Mouse (Mus musculus) forebrain, embryonic 14.5 days (tissue): ENCODE measurements around the gene Ankrd27. TPM values are rescaled to one million over a fixed set of nuclear protein-coding genes. Genes with fewer than 3 reads are reported as not detected.

Source experiments
- ATAC-seq: fragments of 200-750 bp; cut with Nextera tagmentation; 2 replicates; pipeline ENCODE4 v1.8.0; 2017; ENCODE audit warnings: mild to moderate bottlenecking, moderate library complexity
- DNase-seq: peaks from one replicate; pipeline ENCODE4 v3.0.0-alpha.2; 2015; ENCODE audit warnings: low spot score
- H3K27ac ChIP-seq: fragments of 300-500 bp; sonication (generic); 2 replicates; pipeline ENCODE4 v1.5.1; 2014; ENCODE audit warnings: low read depth, mild to moderate bottlenecking, control low read depth, low read length, moderate library complexity
- H3K27me3 ChIP-seq: fragments of 300-500 bp; sonication (generic); replicated peaks from 2 replicates; pipeline ENCODE4 v1.6.1; 2014; ENCODE audit warnings: low read length, control low read depth, mixed read lengths; ENCODE audit not compliant: control insufficient read depth, insufficient read depth
- H3K36me3 ChIP-seq: fragments of 300-500 bp; sonication (generic); 2 replicates; pipeline ENCODE4 v1.6.1; 2014; ENCODE audit warnings: low read length, control low read depth; ENCODE audit not compliant: control insufficient read depth, insufficient read depth
- H3K4me1 ChIP-seq: fragments of 300-500 bp; sonication (generic); 2 replicates; pipeline ENCODE4 v1.6.1; 2014; ENCODE audit warnings: antibody characterized with exemption, low read length, control low read depth; ENCODE audit not compliant: control insufficient read depth, insufficient read depth
- H3K4me2 ChIP-seq: fragments of 300-500 bp; sonication (generic); 2 replicates; pipeline ENCODE4 v1.6.1; 2014; ENCODE audit warnings: mild to moderate bottlenecking, control low read depth, low read length
- H3K4me3 ChIP-seq: fragments of 300-500 bp; sonication (generic); 2 replicates; pipeline ENCODE4 v1.5.1; 2014; ENCODE audit warnings: low read depth, low read length, control low read depth
- H3K9ac ChIP-seq: fragments of 300-500 bp; sonication (generic); 2 replicates; pipeline ENCODE4 v1.6.1; 2014; ENCODE audit warnings: mild to moderate bottlenecking, low read length, control low read depth, moderate library complexity
- H3K9me3 ChIP-seq: fragments of 300-500 bp; sonication (generic); replicated peaks from 2 replicates; pipeline ENCODE4 v1.6.1; 2016; ENCODE audit warnings: low read length, control low read depth, mixed read lengths; ENCODE audit not compliant: control insufficient read depth
- WGBS: fragments of 180-500 bp; shearing (Covaris S2); extraction: QIAGEN DNeasy Blood & Tissue Kit; methylation state at CpG from one replicate; pipeline ENCODE4 v1.1.7; 2014; 5-methylcytosine and 5-hydroxymethylcytosine counted together
- polyA plus RNA-seq: library from polyadenylated mRNA; unstranded; fragments of >200 nt; fragmentation: Nextera tagmentation; extraction: Ambion mirVana; gene quantifications from 2 replicates; pipeline ENCODE4 v1.2.1, GENCODE M21; 2014

Ankrd27 gene
- polyA plus RNA-seq, 1 experiment from 2014 or later: 21.8 TPM

DNA sequence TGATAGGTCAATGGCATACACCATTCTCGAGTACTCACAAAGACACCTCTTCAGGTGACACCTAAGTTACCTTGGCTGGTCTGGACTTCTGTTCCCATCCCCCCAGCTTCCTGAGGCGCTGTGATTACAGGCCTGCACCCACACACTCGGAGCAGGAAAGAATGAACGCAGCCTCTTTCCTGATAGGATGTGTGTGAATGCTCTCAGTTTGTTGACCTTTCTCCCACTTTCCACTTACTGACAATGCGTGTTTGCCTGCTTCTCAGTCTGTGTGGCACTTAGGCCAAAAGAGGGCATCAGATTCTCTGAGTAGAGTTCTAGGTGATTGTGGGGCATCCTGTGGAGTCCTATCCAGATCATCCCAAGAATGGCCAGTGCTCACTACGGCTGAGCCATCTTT is 54.0 kb downstream of the Ankrd27 start:
- Histone ChIP-seq H3K9me3 (no peaks in the 10 kb centered on the region), H3K36me3 (peaks cover 86% of the 10 kb centered on the region), H3K4me2 (no peak overlapping the region), H3K9ac (no peak overlapping the region), H3K27me3 (no peaks in the 10 kb centered on the region), H3K27ac (no peak overlapping the region), H3K4me1 (no peaks in the 10 kb centered on the region), H3K4me3 (no peak overlapping the region)
- WGBS: 86% methylated on average over 6 of the region's 6 CpGs
- ATAC-seq (no peak), DNase-seq (no peak)

DNA sequence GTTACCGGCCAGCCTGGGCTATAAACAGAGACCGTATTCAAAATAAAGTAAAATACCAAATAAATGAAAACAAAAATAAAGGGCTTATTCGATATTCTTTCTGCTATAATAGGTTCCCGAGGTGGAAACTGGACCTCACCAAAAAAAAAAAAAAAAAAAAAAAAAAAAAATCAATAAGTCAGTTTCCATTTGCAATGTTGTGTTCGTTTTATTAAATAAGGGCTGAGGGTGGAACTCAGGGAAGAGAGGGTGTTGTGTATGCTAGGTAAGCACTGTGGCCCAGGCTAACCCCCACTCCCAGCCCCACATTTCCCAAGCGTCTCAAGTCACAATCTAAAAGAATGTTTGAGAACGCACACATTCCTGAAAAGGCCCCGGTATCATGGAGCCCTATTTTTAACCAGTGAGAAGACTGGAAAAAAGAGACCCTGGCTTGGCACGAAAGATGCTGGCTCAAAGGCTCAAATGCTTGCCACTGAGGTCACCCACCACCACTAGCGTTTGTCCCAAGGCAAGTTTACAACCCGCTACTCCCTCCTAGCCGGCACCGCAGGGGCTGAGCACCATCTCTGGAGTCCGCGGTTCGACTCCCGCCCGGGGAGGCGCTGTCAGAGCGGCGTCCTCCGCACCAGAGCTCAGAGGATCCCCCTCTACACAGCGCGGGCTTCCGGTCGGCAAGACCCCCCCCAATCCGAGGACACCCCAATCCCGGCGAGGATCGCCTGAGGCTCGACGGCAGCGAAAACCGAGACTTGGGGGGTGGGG is 60.5 kb downstream of the Ankrd27 start:
- Histone ChIP-seq H3K4me1 (peaks cover 4% of the 10 kb centered on the region; the same call in 1 of the 2 replicates), H3K27ac (peak overlapping the region; percentile 60; the same call in 1 of the 2 replicates), H3K4me2 (peak overlapping the region; percentile 77), H3K9ac (peak overlapping the region; percentile 86), H3K36me3 (peaks cover 42% of the 10 kb centered on the region), H3K9me3 (no peaks in the 10 kb centered on the region), H3K27me3 (no peaks in the 10 kb centered on the region), H3K4me3 (peak overlapping the region; percentile 82)
- ATAC-seq: peak; percentile 61
- WGBS: 11% methylated on average over 34 of the region's 34 CpGs
- DNase-seq: no peak

DNA sequence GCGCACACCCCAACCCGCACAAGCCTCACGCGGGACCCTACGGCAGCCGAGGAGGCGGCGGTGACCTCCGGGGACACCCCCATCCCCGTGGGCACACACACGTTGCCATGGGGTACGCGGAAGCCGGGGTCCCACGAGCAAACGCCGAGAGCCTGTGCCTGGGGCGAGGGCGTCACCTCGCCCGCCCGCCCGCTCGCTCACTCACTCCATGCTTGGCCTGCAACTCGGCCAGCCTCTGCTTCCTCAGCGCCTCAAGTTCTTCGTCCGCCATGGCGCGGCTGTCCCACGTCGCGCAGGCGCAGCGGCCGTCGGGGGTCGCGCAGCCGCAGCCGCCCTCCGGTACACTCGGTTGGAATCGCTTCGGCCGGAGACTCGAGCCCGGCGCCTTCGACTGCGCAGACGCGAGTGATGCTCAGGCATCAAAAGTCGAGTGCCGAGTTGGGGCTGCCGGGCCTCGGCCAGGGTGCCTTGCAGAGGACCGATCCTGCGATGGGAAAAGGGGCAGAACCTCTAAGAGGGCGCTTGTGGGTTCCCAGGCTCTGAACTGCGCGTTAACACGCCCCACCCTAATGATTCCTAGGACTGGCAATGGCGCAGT is 61.2 kb downstream of the Ankrd27 start, which contains the start of gene Pdcd5:
Gene Pdcd5 (minus strand): TSS at position 421 of the 598 bp plus-strand sequence.
- H3K27ac ChIP-seq: peak within 1 kb of the TSS; percentile 60; the same call in 1 of the 2 replicates
- peaks cover 36% of the 10 kb centered on the region for H3K36me3 ChIP-seq
- peak within 1 kb of the TSS; percentile 77 for H3K4me2 ChIP-seq
- H3K9me3 ChIP-seq: no peaks in the 10 kb centered on the region
- peak; percentile 98 for DNase-seq
- H3K4me3 ChIP-seq: peak within 1 kb of the TSS; percentile 82
- under 1% methylated on average over 46 of the region's 64 CpGs for WGBS
- peaks cover 4% of the 10 kb centered on the region; the same call in 1 of the 2 replicates for H3K4me1 ChIP-seq
- H3K27me3 ChIP-seq: no peaks in the 10 kb centered on the region
- peak; percentile 95 for ATAC-seq
- peak within 1 kb of the TSS; percentile 86 for H3K9ac ChIP-seq

DNA sequence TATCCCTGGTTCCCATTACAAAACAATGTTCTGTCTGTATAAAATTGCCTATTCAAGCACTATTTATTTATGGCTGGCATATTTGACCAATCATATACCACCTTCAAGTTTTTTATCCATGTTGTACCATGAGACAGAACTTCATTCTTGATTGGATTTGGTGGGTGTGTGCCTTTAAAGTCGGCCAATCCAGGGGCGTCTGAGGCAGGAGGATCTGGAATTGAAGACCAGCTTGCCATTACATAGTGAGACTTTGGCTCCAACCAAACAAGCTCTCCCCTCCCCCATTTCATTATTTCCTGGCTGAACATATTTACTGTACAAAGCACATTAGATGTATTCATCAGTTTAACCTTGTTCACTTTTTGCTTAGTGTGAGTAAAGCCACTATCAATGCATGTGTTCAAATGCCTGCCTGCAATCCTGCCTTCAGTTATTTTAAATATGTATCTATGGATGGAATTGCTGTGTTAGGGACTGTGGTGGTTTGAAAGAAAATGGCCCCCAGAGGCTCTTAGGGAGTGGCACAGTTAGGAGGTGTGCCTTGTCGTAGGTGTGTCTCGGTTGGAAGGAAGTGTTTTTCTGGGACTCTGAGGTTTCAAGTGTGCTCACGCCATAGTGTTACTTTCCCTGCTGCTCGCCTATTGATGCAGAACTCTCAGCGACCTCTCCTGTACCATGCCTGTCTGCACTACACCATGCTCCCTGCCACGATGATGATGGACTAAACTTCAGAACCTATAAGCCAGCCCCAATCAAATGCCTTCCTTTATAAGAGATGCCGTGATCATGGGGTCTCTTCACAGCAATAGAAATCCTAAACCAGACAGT is 62.4 kb downstream of the Ankrd27 start:
- H3K27ac ChIP-seq: no peak overlapping the region
- H3K4me3 ChIP-seq: no peak overlapping the region
- H3K4me1 ChIP-seq: peaks cover 4% of the 10 kb centered on the region; the same call in 1 of the 2 replicates
- WGBS: 70% methylated on average over 9 of the region's 9 CpGs
- no peak for DNase-seq
- no peak overlapping the region for H3K9ac ChIP-seq
- no peaks in the 10 kb centered on the region for H3K27me3 ChIP-seq
- no peaks in the 10 kb centered on the region for H3K9me3 ChIP-seq
- H3K4me2 ChIP-seq: no peak overlapping the region
- peaks cover 24% of the 10 kb centered on the region for H3K36me3 ChIP-seq
- no peak for ATAC-seq

DNA sequence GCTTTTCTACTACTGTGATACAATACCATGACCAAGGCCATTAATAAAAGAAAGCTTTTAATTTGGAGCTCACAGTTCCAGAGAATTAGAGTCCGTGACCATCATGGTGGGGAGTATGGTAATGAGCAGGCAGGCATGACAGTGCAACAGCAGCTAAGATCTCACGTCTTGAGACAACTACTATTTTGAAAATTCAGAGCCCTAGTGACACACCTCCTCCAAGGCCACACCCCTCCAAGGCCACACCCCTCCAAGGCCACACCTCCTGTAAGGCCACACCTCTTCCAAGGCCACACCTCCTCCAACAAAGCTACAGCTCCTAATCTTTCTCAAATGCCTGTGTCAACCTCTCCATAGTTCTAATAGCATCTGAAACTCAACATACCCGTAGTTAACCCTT is 63.0 kb downstream of the Ankrd27 start:
- no peak overlapping the region for H3K4me3 ChIP-seq
- ATAC-seq: no peak
- H3K27me3 ChIP-seq: no peaks in the 10 kb centered on the region
- no peak overlapping the region for H3K4me2 ChIP-seq
- DNase-seq: no peak
- no peak overlapping the region for H3K9ac ChIP-seq
- no peaks in the 10 kb centered on the region for H3K9me3 ChIP-seq
- H3K27ac ChIP-seq: no peak overlapping the region
- H3K36me3 ChIP-seq: peaks cover 18% of the 10 kb centered on the region
- 44% methylated on average over 3 of the region's 3 CpGs for WGBS
- H3K4me1 ChIP-seq: peaks cover 4% of the 10 kb centered on the region; the same call in 1 of the 2 replicates

DNA sequence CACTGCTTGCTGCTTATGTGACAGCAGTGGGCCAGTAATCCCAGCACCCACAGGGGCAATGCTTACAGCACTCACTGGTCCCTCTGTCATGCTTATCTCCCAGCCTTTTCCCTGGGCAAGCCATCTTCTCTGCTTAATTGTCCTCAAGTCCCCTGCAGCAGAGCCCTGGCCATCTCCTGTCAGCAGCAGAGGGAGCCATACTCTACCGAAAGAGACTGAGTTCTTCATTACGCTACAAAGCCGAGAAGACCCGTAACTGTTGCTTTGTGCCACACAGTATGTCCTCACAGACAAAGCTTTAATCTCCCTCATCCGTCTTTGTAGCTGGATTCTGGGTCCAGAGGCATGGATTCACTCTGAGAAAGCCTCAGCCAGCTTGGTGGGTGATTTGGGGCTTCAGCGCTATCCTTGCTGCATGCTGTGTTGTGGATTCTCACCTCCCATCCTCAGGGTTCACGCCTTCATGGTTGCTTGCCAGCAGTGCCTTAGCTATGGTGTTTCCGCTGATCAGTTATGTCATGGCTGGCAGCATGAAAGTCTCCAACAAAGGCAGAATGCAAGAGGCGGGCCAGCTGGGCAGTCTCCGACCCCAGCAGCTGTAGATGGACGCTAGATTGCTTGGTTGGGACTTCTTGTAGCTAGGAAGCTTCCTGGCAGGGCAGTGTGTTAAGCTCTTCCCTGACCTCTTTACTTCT is 64.8 kb downstream of the Ankrd27 start:
- no peak overlapping the region for H3K9ac ChIP-seq

DNA sequence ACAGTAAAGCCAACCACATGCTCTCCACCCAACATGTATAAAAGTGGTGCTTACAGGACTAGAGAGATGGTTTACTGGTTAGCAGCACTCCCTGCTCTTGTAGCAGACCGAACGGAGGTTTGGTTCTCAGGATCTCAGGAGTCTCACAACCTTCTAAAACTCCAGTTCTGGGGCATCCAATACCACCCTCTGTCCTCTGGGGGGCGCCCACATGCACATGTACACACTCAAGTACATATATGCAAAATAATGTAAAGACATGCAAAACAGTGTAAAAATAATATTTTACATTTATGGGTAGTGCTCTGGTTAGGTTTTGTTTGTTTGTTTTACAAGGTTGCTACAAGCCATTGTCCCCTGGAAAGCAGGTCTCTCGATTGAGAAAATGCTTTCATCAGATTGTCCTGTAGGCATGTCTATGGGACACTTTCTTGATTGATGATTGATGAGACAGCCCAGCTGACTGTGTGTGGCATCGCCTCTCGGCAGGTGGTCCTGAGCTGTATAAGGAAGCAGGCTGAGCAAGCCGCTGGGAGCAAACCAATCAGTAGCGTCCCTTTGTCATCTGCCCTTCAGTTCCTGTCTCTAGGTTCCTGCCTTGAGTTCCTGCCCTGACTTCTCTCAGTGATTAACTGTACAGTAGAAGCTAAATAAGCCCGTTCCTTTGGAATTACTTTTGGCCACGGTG is 65.7 kb downstream of the Ankrd27 start:
- no peaks in the 10 kb centered on the region for H3K36me3 ChIP-seq
- WGBS: 84% methylated on average over 10 of the region's 10 CpGs
- no peak for ATAC-seq

More for the DNA sequence above, 64.8 kb downstream of the Ankrd27 start:
- Histone ChIP-seq H3K4me3 (no peak overlapping the region), H3K36me3 (no peaks in the 10 kb centered on the region), H3K4me2 (no peak overlapping the region), H3K4me1 (peaks cover 4% of the 10 kb centered on the region; the same call in 1 of the 2 replicates), H3K27ac (no peak overlapping the region), H3K9me3 (no peaks in the 10 kb centered on the region), H3K27me3 (no peaks in the 10 kb centered on the region)
- ATAC-seq (no peak), DNase-seq (peak; percentile 54)
- WGBS: 70% methylated on average over 11 of the region's 11 CpGs

DNA sequence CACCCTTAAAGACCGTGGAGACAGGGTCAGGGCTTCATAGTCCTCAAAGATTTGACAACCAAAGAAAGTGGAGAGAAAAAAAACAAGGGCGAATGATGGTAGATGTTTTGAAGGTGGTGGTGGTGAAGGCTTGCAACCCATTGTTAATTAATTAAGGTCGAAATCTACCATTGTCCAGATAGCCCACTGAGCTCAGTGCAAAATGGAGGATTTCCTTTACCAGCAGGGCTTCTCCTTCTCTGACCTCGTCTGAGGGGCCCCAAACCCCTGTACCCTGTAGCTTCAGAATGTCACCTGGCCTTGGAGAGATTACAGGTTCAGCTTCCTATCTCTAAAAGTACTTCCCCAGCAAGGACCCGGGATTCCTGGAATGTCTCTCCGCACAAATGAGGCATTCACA is 71.8 kb downstream of the Ankrd27 start:
- DNase-seq (no peak), ATAC-seq (no peak)
- Histone ChIP-seq H3K4me2 (no peak overlapping the region), H3K27ac (no peak overlapping the region), H3K9me3 (0 out of 2 replicates have a peak, but pooled peaks cover 2% of the 10 kb centered on the region), H3K4me3 (no peak overlapping the region), H3K36me3 (no peaks in the 10 kb centered on the region), H3K27me3 (no peaks in the 10 kb centered on the region), H3K4me1 (no peaks in the 10 kb centered on the region), H3K9ac (no peak overlapping the region)
- 39% methylated on average over 6 of the region's 6 CpGs for WGBS

More for the DNA sequence above, 65.7 kb downstream of the Ankrd27 start:
- no peak overlapping the region for H3K27ac ChIP-seq
- no peak overlapping the region for H3K4me2 ChIP-seq
- DNase-seq: no peak
- H3K9ac ChIP-seq: no peak overlapping the region
- H3K4me1 ChIP-seq: peaks cover under 1% of the 10 kb centered on the region; the same call in 1 of the 2 replicates
- no peak overlapping the region for H3K4me3 ChIP-seq
- no peaks in the 10 kb centered on the region for H3K9me3 ChIP-seq
- H3K27me3 ChIP-seq: no peaks in the 10 kb centered on the region
